Mouse (Mus musculus) adrenal gland, postnatal 10 days (tissue): ENCODE measurements around the gene Zfp422. TPM values are rescaled to one million over a fixed set of nuclear protein-coding genes. Genes with fewer than 3 reads are reported as not detected.
A peak's percentile ranks its signal among the peaks of the same experiment; 100 is the strongest.
"Not testable (repeated sequence)": the region's sequence is repeated elsewhere in the genome, so short reads cannot be mapped to it uniquely, and the experiment has no call there.

Experiments used
- DNase-seq: peaks from one replicate; pipeline ENCODE4 v3.0.0; 2021; ENCODE audit warnings: mixed read lengths
- total RNA-seq, 2 experiments: library from RNA; stranded (reverse); gene quantifications; 2 replicates each; pipeline ENCODE4 v1.2.3; 2021

Gene Zfp422
- total RNA-seq, 2 experiments from 2014 or later = 26.2 to 27.4 TPM

DNA sequence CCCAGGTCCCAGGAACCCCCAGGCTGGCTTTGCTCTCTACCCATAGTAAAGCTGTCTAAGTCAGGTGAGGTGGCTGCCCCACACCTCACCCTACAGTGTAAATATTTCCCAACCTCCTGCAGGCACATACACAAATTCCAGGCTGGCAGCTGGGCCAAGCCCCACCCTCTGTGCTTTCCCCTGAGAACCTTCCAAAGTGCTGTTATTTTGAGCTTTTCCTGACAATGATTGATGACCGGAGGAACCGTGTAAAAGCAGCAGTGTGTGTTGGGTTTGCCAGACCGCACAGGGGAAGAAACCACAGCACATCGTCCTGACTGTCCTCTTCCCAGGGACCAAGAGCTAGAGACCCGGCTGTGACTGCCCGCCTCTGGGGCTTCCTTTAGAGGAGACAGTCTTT lies 21.6 kb upstream of the Zfp422 start, which contains the start of gene Depp1:
TSS of gene Depp1 (plus strand) at position 204 of the 400 bp plus-strand sequence.
- peak; percentile 71 for DNase-seq

DNA sequence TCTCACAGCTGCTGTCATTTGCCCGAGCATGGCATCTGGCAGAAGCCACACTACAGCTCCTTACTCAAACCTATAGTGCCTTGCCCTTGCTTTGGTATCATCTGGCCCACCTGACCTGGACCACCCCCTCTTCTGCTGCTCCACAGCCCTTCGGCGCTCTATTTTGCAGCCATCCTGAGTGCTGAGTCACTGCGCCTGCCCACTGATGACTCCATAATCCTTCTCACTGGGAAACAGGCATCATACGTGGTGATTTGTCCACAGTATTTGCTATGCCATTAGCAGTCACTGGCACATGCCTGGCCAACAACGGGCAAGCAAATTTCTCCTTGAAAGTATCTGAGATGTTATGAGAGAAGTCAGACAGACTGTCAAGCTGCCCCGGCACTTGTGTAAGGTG lies 21.0 kb upstream of the Zfp422 start:
- DNase-seq = no peak

DNA sequence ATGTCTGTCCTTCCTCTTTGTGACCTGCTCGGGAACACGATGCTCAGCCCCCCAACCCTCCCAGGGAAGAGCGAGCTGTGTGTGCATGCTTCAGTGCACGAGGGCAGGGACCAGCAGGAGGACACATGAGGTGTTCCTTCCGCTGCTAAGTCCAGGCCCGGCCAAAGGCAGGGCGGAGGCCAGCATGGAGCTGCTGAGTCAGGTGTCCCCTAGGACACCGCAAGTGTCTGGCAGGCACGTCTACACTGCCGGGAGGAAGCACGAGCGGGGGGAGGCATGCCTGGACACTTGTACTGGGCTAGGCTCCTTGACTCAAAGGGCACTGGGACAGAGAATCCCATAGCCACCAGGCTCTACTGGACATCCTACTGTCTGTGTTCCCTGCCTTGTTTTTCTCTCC lies 19.0 kb upstream of the Zfp422 start:
- peak; percentile 52 for DNase-seq

DNA sequence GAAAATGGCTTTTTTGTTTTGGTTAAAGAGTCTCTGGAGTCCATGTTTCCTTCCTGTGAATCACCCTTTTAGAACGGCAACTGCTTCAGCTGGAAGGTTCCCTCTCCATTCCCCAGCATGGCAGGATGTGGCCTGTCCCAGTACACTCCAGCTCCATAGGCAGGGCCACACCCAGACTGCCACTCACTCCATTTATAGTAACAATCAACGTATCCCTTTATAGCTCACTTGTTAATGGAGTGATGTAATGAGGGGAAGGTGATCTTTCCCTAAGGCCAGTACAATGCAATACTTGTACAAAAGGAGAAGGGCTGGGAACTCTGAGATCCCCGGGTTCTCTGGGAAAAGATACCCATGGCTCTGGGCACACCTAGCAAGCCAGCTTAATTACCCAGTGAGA lies 15.5 kb upstream of the Zfp422 start:
- DNase-seq = no peak

DNA sequence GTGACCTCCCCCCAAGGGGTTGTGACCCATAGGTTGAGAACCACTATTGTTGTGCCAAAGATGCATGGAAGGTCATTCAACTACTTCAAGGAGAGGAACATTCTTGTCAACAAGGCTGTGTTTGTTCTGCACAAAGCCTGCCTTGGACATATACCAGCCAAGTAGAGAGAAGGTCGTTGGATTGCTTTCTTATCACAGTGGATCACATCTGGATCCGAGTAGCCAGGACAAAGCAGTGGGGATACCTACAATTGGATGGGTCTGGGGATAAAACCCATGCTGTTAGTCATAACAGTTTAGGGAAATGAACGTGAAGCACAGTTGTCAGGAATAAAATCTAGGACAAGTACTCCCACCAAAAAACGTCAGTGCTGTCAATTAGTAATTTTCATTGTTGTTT lies 15.1 kb upstream of the Zfp422 start:
- no peak for DNase-seq

DNA sequence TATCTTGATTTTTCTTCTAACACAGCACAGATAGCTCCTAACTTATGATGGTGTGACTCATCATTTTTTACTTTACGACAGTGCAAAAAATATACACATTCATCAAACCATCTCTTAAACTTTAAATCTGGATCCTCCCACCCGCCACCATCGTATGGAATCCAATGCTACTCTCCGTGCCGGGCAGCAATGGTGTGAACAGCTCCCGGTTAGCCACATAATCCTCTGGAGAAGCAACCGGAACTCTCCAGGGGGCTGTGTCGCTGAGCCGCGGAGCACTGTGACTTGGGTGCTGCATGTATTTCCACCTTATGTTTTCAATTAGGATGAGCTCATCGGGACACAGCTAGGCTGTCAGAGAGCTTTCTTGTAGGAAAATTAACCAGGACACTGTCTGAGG lies 14.1 kb upstream of the Zfp422 start:
- no peak for DNase-seq

DNA sequence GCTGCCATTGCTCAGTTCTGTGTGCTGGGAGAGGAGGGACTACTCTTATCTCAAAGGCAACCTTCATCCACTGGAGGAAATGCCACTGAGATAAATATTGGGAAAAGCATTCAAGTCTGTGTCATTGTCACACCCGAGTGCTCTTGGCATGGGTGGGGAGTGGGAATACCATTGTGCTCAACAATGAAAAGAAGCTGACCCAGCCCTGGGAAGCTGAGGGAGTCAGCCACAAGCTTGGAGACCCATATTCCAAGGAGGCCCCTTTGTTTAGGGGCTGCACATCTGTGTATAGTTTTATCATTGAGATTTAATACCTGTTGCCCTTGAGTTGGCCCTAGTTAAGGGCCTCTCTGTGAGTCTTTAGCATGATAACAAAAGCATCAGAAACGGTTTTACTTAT lies 10.9 kb upstream of the Zfp422 start:
- DNase-seq = no peak

DNA sequence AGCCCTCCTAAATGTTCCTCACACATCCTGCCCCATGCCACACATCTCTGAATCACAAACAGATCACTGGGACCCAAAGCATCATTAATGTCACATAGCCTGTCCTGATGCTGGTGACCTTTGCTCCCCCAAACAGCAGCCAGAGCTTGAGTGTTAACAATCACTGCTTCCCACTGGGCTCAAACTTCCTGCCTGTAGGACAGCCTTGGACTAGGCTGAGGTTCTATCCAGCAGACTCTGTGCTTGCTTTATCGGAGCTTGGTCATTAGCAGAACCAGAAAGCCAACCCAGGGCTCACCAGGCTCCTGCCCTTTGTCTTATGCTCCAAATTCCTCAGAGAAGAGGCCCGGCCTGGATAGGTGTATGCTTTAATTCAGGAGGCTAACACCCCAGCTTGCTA lies 10.1 kb upstream of the Zfp422 start:
- no peak for DNase-seq

DNA sequence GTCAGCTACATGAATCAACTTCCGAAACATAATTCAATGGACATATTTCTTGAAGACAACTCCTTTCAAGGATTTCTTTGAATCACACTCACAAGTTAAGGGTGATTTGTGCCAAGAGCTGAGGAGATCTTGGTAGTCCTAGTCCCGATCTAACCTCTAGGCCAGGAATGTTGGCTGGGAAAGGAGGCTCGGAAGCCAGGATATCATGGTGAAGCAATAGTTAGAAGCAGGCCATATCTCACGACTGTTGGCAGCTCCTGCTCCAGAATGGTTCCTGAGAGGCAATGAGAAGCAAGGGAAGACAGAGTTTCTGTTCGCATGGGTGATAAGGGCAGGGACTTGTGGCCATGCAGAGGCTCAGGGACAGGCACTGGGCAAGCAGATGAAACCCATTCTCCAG lies 8.7 kb upstream of the Zfp422 start:
- DNase-seq = peak; percentile 56

DNA sequence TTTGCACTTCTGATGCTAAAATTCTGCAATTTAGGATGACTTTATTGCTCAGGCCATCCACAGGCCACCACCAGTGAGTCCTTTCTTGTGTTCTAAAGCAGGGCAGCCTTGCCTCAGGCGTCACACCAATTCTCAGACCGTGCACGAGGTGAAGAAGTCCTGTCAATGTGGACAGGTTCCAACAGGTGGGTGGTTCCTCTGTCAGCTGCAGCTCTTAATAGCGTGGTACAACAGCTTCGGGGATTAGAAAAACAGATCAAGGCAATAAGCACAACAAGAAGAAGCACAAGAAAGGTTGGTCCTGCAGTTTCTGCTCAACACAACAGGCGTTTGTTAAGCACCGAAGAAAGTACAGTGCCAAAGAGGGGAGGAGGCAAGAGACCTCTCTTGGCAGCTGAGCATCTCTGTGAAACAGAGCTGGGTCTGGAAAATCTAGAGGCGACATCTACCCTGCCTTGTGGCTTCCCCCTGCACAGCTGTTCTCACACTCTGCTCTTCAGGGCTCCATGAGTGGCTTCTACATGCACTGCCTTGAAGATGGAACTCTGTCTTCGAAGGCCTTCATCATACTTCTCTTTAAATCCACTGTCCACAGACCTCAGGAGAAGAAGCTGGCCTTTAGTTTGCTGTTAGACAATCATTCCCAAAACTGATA lies 7.9 kb upstream of the Zfp422 start:
- DNase-seq = no peak

DNA sequence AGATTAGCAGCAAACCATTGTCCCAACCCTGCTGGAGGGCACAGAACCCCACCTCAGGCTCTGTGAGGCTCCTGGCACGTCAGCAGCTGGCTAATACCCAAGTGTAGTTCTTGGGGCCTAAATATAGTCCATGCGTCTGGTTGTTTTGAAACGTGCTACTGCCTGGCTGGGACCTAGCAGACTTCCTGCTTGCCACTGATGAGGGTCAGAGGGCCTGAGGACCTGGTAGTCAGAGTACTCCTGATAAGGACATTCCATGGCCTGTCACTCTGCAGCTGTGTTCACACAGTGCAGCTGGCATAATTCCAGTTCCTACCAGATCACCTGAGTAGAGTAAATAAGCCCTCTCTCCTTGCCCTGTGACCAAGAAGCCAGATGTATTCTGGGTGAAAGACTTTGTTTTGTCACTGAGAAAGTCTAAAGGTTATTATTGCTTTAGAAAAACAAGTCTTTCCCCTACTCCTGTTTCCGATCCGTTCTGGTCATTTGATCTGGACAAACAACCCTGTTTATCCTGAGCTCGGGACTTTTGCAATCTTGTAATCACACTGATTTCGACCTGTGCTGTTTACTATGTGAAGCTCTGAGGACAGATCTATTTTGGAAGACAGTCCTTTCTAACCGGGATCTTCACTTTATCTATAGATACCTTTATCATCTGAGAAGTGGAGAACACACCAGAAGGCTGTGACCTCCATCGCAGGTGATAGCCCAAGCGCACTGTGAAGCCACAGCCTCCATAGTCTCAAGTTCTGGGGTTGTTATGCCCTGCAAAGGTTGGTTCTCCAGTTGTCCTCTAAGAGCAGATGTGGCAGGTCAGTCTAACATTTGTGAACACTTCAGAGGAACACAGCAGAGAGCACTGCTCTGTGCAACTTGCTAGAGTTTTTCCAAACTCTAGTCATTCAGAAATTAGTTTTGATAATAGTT lies 6.7 kb upstream of the Zfp422 start:
- peak; percentile 79 for DNase-seq

DNA sequence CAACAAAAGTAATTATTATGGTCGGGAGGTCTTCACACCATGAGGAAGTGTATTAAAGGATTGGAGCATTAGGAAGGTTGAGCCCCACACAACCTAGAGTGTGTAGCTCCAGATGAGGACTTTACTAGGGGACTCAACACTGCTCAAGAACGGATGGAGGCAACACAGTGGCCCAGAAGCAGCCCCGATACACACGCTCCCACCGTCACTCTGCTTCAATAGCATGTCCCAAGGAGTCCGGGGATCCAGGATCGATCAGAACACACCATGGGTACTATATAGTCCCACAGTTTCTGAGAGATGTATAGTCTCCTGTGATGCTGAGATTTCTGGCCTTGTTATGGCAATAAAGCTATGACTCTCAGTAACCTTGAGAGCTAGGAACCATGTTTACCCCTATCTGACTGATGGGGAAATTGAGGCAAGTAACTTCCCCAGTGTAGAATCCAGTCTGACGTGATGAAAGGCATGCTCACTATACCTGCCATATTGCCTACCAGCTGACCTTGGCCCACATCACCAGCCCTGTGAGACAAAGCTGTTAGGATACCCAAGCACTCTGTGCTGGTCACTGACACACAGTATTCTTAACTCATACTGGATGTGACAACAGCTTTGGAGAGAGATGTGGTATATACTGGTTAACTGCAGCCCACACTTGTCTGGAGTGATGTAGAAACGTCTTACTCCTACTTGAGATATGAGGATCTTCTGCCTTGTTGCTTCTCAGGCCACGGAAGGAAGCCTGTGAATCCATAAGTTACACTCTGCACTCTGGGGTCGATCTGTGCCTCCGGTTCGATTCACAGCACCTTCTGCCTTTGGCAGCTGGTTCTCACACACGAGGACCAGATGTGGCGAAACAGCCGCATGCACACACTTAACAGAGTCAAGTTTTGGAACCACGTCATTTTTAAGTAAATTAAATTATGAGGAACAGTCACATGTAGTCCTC lies 5.2 kb upstream of the Zfp422 start:
- DNase-seq = no peak

DNA sequence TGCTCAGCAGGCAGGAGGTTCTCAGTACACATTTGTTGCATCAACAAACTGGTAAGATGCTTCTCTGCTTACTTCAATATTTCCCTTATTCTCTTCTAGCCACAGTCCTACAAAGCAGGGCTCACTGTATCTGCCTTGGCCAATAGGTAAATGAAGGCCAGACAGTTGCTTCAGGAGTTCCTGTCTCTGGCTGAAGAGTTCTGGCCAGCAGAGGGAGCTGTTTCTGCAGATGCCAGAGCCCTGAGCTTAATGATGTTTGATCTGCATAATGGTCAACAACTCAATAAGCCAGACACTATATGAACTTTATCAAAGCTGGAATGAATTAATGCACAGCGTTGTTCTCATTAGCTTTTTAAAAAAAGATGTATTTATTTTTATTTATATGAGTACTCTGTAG lies 3.3 kb upstream of the Zfp422 start:
- DNase-seq = peak; percentile 87

DNA sequence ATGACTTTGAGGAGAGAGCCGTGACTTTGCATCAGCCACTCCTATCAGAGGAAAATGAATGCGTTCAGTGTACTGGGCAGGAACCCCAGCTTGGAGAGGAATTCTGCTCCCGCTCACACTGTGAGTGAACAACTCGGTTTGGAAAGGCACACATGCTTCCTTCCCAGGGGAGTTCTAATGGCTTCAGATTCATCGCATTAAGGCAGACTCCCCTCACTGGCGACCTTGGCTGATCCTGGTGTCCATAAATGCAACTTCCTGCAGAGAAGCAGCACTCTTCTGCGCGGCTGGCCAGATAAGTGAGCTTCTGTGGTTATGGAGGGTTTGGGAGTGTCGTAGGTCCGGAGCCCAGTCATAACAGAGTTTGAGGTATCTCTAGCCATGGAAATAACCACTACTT lies 967 bp upstream of the Zfp422 start:
- DNase-seq = no peak

DNA sequence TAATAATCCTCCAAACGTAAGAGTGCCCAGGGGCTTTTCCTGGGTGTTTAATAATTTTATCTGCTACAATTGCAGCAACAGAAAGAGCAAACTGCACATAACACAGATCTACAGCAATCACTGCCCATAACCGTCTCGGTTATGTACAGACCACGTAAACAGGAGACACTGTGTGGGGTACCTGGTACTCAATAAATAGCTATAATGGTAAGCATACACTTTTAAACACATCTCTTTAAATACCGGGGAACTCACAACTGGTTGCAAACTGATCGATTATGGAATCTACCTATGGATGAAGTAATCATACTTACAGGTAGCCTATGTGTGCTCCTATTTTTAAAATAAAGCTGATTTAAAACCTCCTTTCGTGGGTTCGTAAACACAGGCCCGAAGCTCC lies 704 bp downstream of the Zfp422 start:
- no peak for DNase-seq

DNA sequence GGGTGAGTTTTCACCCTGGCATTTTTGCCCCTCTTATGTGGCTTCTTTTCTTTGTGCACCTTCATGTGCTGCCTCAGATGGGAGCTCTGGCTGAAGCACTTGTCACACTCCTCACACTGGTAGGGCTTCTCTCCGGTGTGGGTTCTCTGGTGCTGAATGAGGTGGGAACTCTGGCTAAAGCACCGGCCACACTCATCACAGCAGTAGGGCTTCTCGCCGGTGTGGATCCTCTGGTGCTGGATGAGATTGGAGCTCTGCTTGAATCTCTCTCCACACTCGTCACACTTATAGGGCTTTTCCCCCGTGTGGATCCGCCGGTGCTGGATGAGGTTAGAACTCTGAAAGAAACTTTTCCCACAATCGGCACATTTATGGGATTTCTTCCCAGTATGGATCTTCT lies 2.4 kb downstream of the Zfp422 start:
- DNase-seq = not testable (repeated sequence)

DNA sequence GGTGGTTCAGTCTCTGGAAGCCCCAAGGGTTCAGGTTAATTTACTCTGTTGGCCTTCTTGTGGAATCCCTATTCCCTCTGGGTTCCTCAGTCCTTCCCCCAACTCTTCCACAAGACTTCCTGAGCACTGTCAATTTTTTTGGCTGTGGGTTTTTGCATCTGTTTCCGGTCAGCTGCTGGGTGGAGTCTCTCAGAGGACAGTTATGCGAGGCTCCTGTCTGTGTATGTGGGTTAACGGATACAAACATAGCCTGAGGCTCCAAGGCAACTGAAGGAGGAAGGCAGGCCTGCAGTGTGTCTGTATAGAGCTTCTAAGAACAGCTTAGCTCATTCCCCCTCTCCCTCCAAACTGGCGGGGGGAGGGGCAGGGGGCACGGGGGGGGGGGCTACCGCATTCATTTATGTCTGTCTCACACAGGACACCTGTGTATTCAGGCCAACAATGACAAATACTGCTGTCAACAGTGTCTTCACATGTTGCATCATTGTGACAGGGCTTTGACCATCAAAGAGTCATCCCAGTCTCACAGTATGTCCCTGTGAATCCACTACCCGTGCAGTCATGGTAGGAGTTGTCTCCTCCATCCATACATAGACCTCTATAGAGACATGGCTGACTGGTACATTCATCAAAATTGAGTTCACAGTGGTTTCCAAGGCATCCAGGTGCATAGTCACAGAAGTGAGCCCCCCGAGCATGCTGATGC lies 7.3 kb downstream of the Zfp422 start:
- DNase-seq = no peak

DNA sequence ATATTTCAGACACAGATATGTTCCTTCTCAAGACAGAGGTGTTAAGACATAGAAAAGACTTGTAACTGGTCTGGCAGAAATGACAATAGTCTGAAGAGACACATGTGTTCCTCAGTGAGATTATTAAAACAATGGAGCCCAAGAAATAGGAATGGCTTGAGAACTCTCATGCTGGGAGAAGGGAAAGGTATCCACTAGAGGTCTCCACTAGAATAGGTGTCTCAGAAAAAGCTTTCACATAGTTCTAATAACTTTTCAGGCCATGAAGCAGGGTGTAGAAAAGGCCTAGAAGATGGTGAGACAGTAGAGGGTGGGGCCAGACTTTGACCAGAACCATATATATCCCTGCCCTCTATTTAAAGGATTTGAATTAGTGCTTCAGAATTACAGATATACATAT lies 10.7 kb downstream of the Zfp422 start:
- DNase-seq = no peak

DNA sequence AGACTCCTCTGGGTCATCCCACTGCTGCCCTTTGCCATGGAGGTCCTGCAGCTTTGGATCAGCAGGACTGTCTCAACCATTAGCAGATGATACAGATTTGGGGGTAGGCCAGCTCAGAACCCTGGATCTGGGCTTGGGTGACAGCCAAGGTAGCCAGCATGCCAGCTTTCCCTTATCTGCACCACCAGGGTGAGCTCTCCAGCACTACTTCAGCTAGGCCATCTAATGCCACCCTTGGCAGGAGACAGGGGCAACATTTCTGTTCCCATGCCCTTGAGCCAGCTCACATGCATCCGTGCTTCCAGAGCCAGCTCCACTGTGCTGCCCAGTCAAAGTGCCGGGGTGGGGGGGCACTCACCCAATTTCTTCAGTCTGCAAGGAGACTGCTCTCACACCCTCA lies 13.1 kb downstream of the Zfp422 start:
- DNase-seq = no peak

DNA sequence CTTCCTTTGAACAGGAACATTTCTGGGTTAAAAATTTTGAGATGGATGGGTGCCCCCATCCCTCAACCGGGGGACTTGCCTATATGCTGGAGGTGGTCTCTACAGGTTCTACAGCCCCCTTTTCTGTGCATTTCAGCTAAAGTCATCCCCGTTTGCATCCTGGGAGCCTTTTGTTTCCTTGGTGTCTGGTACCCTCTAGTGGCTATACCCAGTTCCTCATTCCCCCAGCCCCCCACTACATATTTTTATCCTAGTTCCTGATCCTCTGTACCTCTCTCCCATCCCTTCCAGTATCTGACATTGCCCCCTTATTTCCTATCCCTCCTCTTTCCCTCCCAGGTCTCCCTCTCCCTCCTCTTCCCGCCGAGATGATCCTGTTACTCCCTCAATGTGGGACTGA lies 21.6 kb downstream of the Zfp422 start:
- DNase-seq = no peak

DNA sequence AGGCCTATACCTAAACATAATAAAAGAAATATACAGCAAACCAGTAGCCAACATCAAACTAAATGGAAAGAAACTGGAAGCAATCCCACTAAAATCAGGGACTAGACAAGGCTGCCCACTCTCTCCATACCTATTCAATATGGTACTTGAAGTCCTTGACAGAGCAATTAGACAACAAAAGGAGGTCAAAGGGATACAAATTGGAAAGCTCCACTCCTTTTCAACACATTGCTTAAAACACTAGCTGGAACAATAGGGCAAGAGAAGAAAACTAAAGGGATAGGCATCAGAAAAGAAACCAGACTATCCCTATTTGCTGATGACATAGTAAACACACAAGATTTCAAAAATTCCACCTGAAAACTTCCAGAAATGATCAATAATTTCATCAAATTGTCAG lies 27.8 kb downstream of the Zfp422 start:
- not testable (repeated sequence) for DNase-seq

DNA sequence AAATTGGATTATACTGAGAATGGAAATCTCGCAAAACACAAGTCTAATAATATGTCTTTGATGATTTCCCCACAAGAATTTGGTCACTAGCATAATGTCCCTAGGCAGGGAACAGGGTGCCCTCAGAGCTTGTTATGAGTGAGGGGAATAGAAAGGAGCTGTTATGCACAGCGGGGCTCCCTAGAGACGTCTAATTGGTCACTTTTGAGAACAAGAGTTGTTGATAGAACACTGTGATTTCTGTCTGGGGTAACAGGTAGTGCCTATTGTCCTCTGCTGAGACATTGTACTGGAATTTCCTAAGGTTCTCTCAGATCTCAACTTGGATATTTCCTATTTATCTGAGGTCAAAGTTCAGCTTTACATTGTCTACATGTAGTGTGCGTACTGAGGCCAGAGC lies 44.7 kb downstream of the Zfp422 start, which contains the start of gene Olfr215:
TSS of gene Olfr215 (minus strand) at position 101 of the 400 bp plus-strand sequence.
- DNase-seq = no peak
